Mouse (Mus musculus): ENCODE measurements around the gene Gal3st2. TPM values are rescaled to one million over a fixed set of nuclear protein-coding genes. Genes with fewer than 3 reads are reported as not detected.
"Not testable (repeated sequence)": the region's sequence is repeated elsewhere in the genome, so short reads cannot be mapped to it uniquely, and the experiment has no call there.

Gene Gal3st2
- polyA plus RNA-seq, 1 experiment from 2014 or later: not detected

GRCm38 (mm10) chr1:93835211-93835610 lies 25.9 kb upstream of the Gal3st2 start:
- H3K27ac ChIP-seq: no peak overlapping the region
- no peaks in the 10 kb centered on the region for H3K9me3 ChIP-seq (replicated peaks)
- WGBS: 93% methylated on average over 4 of the region's 4 CpGs
- H3K4me3 ChIP-seq: no peak overlapping the region
- H3K4me2 ChIP-seq: no peak overlapping the region
- no peak for ATAC-seq
- H3K4me1 ChIP-seq: no peaks in the 10 kb centered on the region
- peaks cover 23% of the 10 kb centered on the region for H3K36me3 ChIP-seq (ENCODE audit: poor library complexity, severe bottlenecking)
- H3K9ac ChIP-seq: no peak overlapping the region
- H3K27me3 ChIP-seq: no peaks in the 10 kb centered on the region

- Histone ChIP-seq H3K4me1 (no peaks in the 10 kb centered on the region), H3K4me3 (no peak overlapping the region), H3K36me3 (ENCODE audit: poor library complexity, severe bottlenecking) (peaks cover 23% of the 10 kb centered on the region), H3K9ac (no peak overlapping the region), H3K27me3 (no peaks in the 10 kb centered on the region), H3K9me3 (replicated peaks) (no peaks in the 10 kb centered on the region), H3K27ac (no peak overlapping the region), H3K4me2 (no peak overlapping the region)
- 91% methylated on average over 6 of the region's 6 CpGs for WGBS
- ATAC-seq: no peak
Observed at GRCm38 (mm10) chr1:93835876-93836531, 25.1 kb upstream of the Gal3st2 start.

GRCm38 (mm10) chr1:93836532-93836913 lies 24.6 kb upstream of the Gal3st2 start:
- Histone ChIP-seq H3K27ac (no peak overlapping the region), H3K36me3 (ENCODE audit: poor library complexity, severe bottlenecking) (peaks cover 23% of the 10 kb centered on the region), H3K4me2 (no peak overlapping the region), H3K9ac (no peak overlapping the region), H3K27me3 (no peaks in the 10 kb centered on the region), H3K4me3 (no peak overlapping the region), H3K9me3 (replicated peaks) (no peaks in the 10 kb centered on the region), H3K4me1 (no peaks in the 10 kb centered on the region)
- no peak for ATAC-seq
- WGBS: 89% methylated on average over 2 of the region's 2 CpGs

- H3K9me3 ChIP-seq (replicated peaks): no peaks in the 10 kb centered on the region
- no peaks in the 10 kb centered on the region for H3K4me1 ChIP-seq
- no peaks in the 10 kb centered on the region for H3K27me3 ChIP-seq
- no peak overlapping the region for H3K27ac ChIP-seq
- no peak overlapping the region for H3K9ac ChIP-seq
- no peak overlapping the region for H3K4me3 ChIP-seq
- H3K36me3 ChIP-seq (ENCODE audit: poor library complexity, severe bottlenecking): peaks cover 23% of the 10 kb centered on the region
- ATAC-seq: no peak
- H3K4me2 ChIP-seq: no peak overlapping the region
- 95% methylated on average over 8 of the region's 8 CpGs for whole genome bisulfite sequencing
Observed at GRCm38 (mm10) chr1:93837335-93837734, 23.8 kb upstream of the Gal3st2 start.

- peaks cover 23% of the 10 kb centered on the region for H3K36me3 ChIP-seq (ENCODE audit: poor library complexity, severe bottlenecking)
- H3K4me3 ChIP-seq; H3K4me1 ChIP-seq; H3K27me3 ChIP-seq; H3K4me2 ChIP-seq; H3K9me3 ChIP-seq (replicated peaks); H3K9ac ChIP-seq; ATAC-seq; H3K27ac ChIP-seq: not testable (repeated sequence)
- WGBS: 92% methylated on average over 8 of the region's 8 CpGs
Observed at GRCm38 (mm10) chr1:93838569-93838968, 22.5 kb upstream of the Gal3st2 start.

GRCm38 (mm10) chr1:93845766-93846366 lies 15.2 kb upstream of the Gal3st2 start:
- not testable (repeated sequence) for H3K36me3 ChIP-seq (ENCODE audit: poor library complexity, severe bottlenecking); H3K4me3 ChIP-seq; H3K4me2 ChIP-seq; H3K27ac ChIP-seq; H3K9ac ChIP-seq; H3K9me3 ChIP-seq (replicated peaks); H3K27me3 ChIP-seq; H3K4me1 ChIP-seq
- 61% methylated on average over 2 of the region's 3 CpGs for WGBS
- peak; percentile 59; the same call in 1 of the 2 replicates for ATAC-seq

GRCm38 (mm10) chr1:93855790-93856189 lies 5.3 kb upstream of the Gal3st2 start:
- not testable (repeated sequence) for H3K27me3 ChIP-seq; ATAC-seq; H3K9ac ChIP-seq; H3K9me3 ChIP-seq (replicated peaks); H3K4me1 ChIP-seq; H3K27ac ChIP-seq; H3K4me2 ChIP-seq; H3K4me3 ChIP-seq; H3K36me3 ChIP-seq (ENCODE audit: poor library complexity, severe bottlenecking)
- 90% methylated on average over 4 of the region's 4 CpGs for WGBS

- H3K27me3 ChIP-seq: no peaks in the 10 kb centered on the region
- H3K4me1 ChIP-seq: no peaks in the 10 kb centered on the region
- H3K27ac ChIP-seq: no peak overlapping the region
- H3K36me3 ChIP-seq (ENCODE audit: poor library complexity, severe bottlenecking): no peaks in the 10 kb centered on the region
- H3K9ac ChIP-seq: no peak overlapping the region
- no peak overlapping the region for H3K4me3 ChIP-seq
- 49% methylated on average over 6 of the region's 6 CpGs for WGBS
- ATAC-seq: 0 out of 2 replicates have a peak, but pooled peaks have one; percentile 48
- H3K4me2 ChIP-seq: no peak overlapping the region
- no peaks in the 10 kb centered on the region for H3K9me3 ChIP-seq (replicated peaks)
Observed at GRCm38 (mm10) chr1:93857370-93857769, 3.7 kb upstream of the Gal3st2 start.

GRCm38 (mm10) chr1:93857991-93858390 lies 3.1 kb upstream of the Gal3st2 start:
- ATAC-seq: no peak
- no peaks in the 10 kb centered on the region for H3K36me3 ChIP-seq (ENCODE audit: poor library complexity, severe bottlenecking)
- no peak overlapping the region for H3K4me2 ChIP-seq
- H3K4me3 ChIP-seq: no peak overlapping the region
- WGBS: 88% methylated on average over 3 of the region's 3 CpGs
- no peak overlapping the region for H3K9ac ChIP-seq
- no peaks in the 10 kb centered on the region for H3K4me1 ChIP-seq
- H3K27ac ChIP-seq: no peak overlapping the region
- no peaks in the 10 kb centered on the region for H3K9me3 ChIP-seq (replicated peaks)
- H3K27me3 ChIP-seq: no peaks in the 10 kb centered on the region

GRCm38 (mm10) chr1:93859619-93860018 lies 1.5 kb upstream of the Gal3st2 start:
- no peak overlapping the region for H3K9ac ChIP-seq
- no peaks in the 10 kb centered on the region for H3K4me1 ChIP-seq
- no peaks in the 10 kb centered on the region for H3K27me3 ChIP-seq
- H3K4me2 ChIP-seq: no peak overlapping the region
- no peaks in the 10 kb centered on the region for H3K9me3 ChIP-seq (replicated peaks)
- H3K36me3 ChIP-seq (ENCODE audit: poor library complexity, severe bottlenecking): no peaks in the 10 kb centered on the region
- no peak overlapping the region for H3K27ac ChIP-seq
- ATAC-seq: no peak
- no peak overlapping the region for H3K4me3 ChIP-seq

GRCm38 (mm10) chr1:93871594-93872105 lies 10.5 kb downstream of the Gal3st2 start:
- H3K4me1 ChIP-seq; H3K27me3 ChIP-seq; ATAC-seq; H3K4me2 ChIP-seq; H3K36me3 ChIP-seq (ENCODE audit: poor library complexity, severe bottlenecking); H3K9me3 ChIP-seq (replicated peaks); H3K27ac ChIP-seq; H3K4me3 ChIP-seq; H3K9ac ChIP-seq: not testable (repeated sequence)
- 80% methylated on average over 1 of the region's 1 CpGs for WGBS

GRCm38 (mm10) chr1:93874405-93874804 lies 13.3 kb downstream of the Gal3st2 start:
- H3K27ac ChIP-seq; ATAC-seq; H3K4me2 ChIP-seq; H3K4me1 ChIP-seq; H3K9ac ChIP-seq; H3K4me3 ChIP-seq; H3K27me3 ChIP-seq; H3K9me3 ChIP-seq (replicated peaks); H3K36me3 ChIP-seq (ENCODE audit: poor library complexity, severe bottlenecking): not testable (repeated sequence)
- 96% methylated on average over 18 of the region's 22 CpGs for WGBS

- no CpG with 5 or more reads among the region's 11 CpGs for WGBS
- H3K9me3 ChIP-seq (replicated peaks); H3K4me3 ChIP-seq; H3K27me3 ChIP-seq; H3K27ac ChIP-seq; H3K9ac ChIP-seq; H3K4me2 ChIP-seq; H3K4me1 ChIP-seq; H3K36me3 ChIP-seq (ENCODE audit: poor library complexity, severe bottlenecking): not testable (repeated sequence)
- ATAC-seq: 0 out of 2 replicates have a peak, but pooled peaks have one; percentile 48
Observed at GRCm38 (mm10) chr1:93881778-93882177, 20.7 kb downstream of the Gal3st2 start.

All from forebrain, embryonic 13.5 days (tissue).